Mouse (Mus musculus) bone marrow, adult 2 months (tissue): ENCODE measurements at regions not wholly inside any gene's neighbourhood (a gene's known extent, or its start where the extent isn't known, plus 50 kb on each side); places are given as distances from the start of the nearest gene placed in this dataset.

Experiments used
- H3K27ac ChIP-seq: fragments of 200-500 bp; 2 replicates; pipeline ENCODE4 v1.5.1; 2012; ENCODE audit warnings: low read depth, mild to moderate bottlenecking, control low read depth, inconsistent platforms, low read length; ENCODE audit not compliant: control insufficient read depth, poor library complexity, insufficient read depth
- H3K4me1 ChIP-seq: fragments of 200-500 bp; 2 replicates; pipeline ENCODE4 v1.6.1; 2011; ENCODE audit warnings: low read length; ENCODE audit not compliant: control insufficient read depth, insufficient read depth
- H3K4me3 ChIP-seq: fragments of 200-500 bp; replicated peaks from 2 replicates; pipeline ENCODE3; 2011; ENCODE audit warnings: mild to moderate bottlenecking, low read depth, low read length, control low read depth; ENCODE audit not compliant: control insufficient read depth
- CTCF ChIP-seq: fragments of 200-500 bp; IDR thresholded peaks from 2 replicates; pipeline ENCODE4 v1.5.1; 2011; ENCODE audit warnings: low read length, control low read depth; ENCODE audit not compliant: control insufficient read depth, insufficient read depth
- POLR2A ChIP-seq: fragments of 200-500 bp; IDR thresholded peaks from 2 replicates; pipeline ENCODE4 v1.6.1; 2011; ENCODE audit warnings: low read depth, mild to moderate bottlenecking, control low read depth, low read length, borderline replicate concordance; ENCODE audit not compliant: control insufficient read depth
- WGBS: fragments of 180-500 bp; shearing (Covaris S2); methylation state at CpG from one replicate; pipeline ENCODE4 v1.1.7; 2018; 5-methylcytosine and 5-hydroxymethylcytosine counted together

DNA sequence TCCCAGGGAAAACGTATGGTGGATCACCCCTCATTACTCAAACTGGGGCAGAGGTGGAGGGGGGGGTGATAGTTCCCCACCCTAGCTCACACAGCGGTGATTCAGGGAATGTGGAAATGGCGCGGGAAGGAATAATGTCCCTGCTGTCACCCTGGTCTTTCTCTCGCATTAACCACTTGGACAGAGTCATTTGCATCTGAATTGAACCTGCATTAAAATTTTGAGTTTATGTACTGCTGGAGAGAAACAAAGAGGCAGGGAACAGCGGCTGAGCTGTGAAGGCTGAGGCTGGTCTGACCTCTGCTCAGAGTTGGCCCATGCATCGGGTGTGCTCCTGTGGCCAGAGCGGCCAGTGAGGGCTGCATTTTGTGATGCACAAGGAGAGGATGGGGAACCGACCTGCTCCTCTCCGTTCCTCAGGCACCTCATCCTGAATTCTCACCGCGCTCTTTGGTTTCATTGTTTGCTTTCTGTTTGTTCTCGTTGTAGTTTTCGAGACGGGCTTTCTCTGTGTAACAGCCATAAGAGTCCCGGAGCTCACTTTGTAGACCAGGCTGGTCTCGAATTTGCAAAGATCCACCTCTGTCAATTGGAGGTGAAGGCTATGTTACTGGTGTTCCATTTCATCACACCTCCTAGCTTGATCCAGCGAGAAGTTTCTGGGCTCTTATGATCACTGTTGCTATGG is 458.3 kb downstream of the Vrk1 start:
- 68% methylated on average over 18 of the region's 18 CpGs for WGBS
- Histone ChIP-seq H3K4me1 (no peaks in the 10 kb centered on the region; the same call in 1 of the 2 replicates), H3K4me3 (no peak overlapping the region), H3K27ac (no peak overlapping the region)
- TF ChIP-seq CTCF: no peak
- TF ChIP-seq POLR2A: no peak

DNA sequence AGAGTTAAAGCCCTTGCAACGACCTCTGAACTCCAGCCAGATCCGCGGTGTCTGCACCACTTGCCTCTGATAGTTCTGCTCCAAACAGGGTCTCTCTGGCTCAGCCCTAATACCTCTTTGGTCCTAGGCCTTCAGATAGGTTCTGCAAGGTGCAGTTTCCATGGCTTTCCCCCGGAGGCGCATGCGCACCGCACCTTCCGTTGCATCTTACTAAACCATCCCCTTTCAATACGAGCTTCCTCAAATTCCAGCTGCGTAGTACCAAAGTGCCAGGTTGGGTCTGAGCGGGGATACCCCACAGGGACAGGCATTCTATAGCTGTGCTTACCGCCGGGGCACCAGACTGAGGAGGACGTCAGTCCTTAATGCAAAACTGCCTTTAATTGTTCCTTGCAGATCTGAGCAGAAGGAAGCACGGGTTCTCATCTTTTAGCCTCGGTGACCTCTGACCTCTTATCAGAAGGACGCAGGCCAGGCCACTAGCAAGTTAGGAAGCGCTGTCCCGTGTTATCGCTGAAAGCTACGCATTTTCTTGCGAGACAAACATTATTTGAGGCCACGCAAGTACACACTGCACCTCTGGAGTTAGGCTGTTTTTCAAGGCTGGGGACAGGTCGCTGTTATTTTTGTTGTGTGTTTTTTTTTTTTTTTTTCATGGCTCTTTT is 464.6 kb downstream of the Vrk1 start:
- no peak overlapping the region for H3K4me3 ChIP-seq
- H3K27ac ChIP-seq: no peak overlapping the region
- TF ChIP-seq POLR2A (no peak), CTCF (no peak)
- no peaks in the 10 kb centered on the region for H3K4me1 ChIP-seq
- 6% methylated on average over 24 of the region's 24 CpGs for WGBS

DNA sequence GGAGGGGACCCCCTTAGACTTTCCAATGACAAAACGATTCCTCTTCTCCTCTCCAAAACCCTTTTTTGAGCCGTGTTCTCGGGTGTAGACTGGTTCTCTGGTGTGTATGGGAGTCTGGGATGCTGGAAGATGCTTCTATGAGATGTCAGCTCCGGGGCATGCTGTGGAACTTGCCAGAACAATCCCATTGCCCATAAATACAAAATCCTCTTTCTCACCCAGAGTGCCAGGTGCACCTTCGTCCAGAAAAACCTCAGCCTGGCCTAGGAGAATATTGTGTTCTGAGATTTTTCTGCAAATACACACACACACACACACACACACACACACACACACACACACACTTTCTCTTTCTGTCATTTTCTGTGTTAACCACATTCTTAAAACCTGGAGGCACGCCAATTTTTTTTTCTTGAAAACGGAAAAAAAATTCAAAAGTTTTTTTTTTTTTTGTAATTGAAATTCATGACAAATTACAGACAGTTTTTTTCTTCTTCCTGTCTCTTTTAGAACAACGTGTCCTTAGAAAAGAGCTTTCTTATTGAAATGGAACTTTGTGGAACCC is 465.5 kb downstream of the Vrk1 start:
- Histone ChIP-seq H3K4me3 (no peak overlapping the region), H3K27ac (no peak overlapping the region), H3K4me1 (no peaks in the 10 kb centered on the region)
- no peak for TF ChIP-seq POLR2A
- TF ChIP-seq CTCF: no peak
- whole genome bisulfite sequencing: 32% methylated on average over 8 of the region's 8 CpGs

DNA sequence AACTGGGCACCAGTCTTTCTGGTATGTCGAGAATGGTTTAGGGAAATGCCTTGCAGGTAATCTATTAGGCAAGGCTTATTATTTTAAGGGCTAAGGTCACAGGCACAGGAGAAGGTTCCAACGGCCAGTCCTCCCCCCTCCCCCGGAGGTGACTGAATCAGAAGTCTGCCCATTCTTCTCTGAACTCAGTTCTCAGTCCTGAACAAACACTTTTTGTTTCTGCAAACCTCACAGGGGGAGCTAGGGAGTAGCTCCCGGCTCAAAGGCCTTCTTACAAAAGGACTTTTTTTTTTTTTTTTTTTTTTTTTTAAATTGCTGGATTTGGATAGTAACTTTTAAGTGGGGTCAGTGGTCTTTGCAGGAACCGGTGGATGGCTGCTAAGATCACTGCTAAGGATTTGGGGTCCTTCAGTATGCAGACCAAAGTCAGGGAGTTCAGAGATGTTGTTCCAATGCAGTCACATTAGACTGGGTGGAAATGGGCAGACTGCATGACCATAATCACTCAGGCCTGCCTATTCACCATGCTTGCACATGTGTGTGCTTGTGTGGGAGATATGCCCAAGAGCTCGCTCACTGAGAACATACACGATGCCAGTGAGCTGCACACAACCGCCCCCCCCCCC is 467.1 kb downstream of the Vrk1 start:
- no peak overlapping the region for H3K27ac ChIP-seq
- H3K4me3 ChIP-seq: no peak overlapping the region
- no peaks in the 10 kb centered on the region for H3K4me1 ChIP-seq
- WGBS: 26% methylated on average over 8 of the region's 8 CpGs
- TF ChIP-seq POLR2A (no peak), CTCF (no peak)

DNA sequence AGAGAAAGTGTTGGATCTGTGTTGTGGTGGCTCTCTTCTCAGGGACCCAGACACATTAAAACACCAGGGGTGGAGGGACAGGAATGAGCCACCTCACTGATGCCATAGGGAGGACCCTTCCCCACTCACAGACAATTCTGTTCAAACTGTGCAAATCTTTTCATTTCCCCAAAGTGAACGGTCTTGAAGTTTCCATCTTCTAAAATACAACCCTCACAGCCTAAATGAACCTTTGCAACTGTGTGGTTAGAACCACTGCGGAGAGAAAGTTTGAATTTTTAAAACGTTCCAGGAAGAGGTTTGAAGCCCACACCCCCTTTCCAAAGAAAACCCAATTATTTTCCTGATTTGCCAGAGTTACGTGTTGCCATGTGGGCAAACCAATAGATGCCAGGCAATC is 467.7 kb downstream of the Vrk1 start:
- no peaks in the 10 kb centered on the region for H3K4me1 ChIP-seq
- TF ChIP-seq CTCF (no peak), POLR2A (no peak)
- WGBS: 25% methylated on average over 4 of the region's 4 CpGs

DNA sequence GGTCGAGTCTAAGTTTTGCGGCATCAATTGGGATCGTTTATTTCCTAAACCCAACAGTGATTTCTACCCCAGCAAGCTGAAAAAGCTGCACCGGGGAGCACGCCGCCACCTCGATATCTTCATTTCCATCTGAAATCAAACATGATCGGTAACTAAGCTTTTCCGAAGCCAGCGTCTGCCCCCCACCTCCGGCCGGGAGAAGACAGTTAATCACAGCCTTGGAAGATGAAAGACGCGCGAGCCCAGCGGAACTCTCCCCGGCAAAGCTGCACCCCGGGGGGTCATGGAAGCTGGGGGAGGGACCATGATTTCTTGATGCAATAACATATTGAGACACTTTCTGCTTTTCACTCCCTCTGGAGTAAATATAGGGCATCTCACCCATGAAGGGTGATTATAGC is 468.4 kb downstream of the Vrk1 start:
- H3K4me3 ChIP-seq: no peak overlapping the region
- H3K4me1 ChIP-seq: no peaks in the 10 kb centered on the region
- WGBS: 5% methylated on average over 18 of the region's 18 CpGs

More for the DNA sequence above, 467.7 kb downstream of the Vrk1 start:
- no peak overlapping the region for H3K27ac ChIP-seq
- no peak overlapping the region for H3K4me3 ChIP-seq

DNA sequence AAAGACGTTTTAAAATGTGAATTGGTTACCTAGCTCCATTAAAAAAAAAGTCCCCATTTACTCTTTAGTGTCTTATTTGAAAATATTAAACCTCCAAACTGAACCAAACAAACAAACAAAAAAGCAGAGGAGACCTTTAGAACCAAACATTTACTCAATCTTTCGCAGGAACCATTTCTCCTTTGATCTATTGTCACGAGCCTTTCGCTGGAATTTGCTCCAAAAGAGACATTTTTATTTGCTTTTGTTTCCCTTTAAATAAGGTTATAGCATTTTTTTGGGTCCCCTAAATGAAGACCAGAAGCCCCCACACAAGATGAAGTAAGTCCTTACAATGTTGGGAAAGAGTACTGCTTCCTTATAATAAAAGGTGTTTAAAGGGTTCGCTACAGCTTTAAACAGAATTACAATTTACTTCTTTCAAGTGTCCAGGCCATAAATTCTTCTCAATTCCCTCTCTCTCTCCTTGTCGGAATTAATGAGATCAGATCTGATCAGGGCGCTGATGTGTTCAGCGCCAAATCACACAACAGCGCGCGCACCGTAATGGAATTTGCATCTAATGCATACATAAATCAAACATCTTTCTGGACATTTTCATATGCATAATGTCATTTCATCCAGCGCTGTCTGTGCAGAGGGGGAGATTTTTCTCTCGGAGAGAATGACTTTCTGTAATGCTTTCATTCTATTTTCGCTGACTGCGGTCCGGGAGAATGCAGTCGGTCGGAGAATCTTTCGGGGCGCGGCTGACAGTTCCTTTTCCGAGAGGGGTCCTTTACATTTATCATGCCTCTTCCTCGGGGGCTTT is 469.2 kb downstream of the Vrk1 start:
- no peak overlapping the region for H3K27ac ChIP-seq
- 6% methylated on average over 24 of the region's 24 CpGs for WGBS
- no peak overlapping the region for H3K4me3 ChIP-seq
- no peaks in the 10 kb centered on the region for H3K4me1 ChIP-seq
- no peak for TF ChIP-seq POLR2A
- TF ChIP-seq CTCF: no peak

More for the DNA sequence above, 468.4 kb downstream of the Vrk1 start:
- no peak overlapping the region for H3K27ac ChIP-seq
- TF ChIP-seq POLR2A: no peak
- TF ChIP-seq CTCF: no peak
